Mouse (Mus musculus) hindlimb bud, embryonic 11.5 days (tissue): ENCODE measurements around the gene Ppp3ca.

Source experiments
- DNase-seq: peaks from one replicate; pipeline ENCODE4 v3.0.0-alpha.2; 2012; ENCODE audit warnings: low read depth, low spot score; ENCODE audit errors: extremely low spot score

Gene Ppp3ca

DNA sequence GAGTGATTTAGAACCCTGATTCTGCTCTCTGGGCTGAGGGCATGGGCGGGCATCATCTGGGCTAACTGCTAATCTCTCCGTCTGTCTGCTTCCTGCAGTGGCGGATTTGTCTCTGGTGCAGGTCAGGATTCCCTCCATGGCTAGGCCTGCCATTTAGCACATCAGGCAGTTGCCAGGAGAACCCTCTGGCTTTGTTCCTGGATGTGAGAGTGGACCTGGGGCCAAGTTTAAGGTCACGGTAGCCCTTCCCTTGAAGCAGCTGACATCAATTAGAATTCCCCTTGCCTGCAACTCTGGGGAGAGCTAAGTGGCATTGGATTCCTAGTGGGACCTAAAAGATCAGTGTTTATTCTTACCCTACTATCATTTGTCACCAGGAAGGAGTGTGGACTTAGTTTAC is 132.7 kb downstream of the Ppp3ca start:
- DNase-seq: no peak

DNA sequence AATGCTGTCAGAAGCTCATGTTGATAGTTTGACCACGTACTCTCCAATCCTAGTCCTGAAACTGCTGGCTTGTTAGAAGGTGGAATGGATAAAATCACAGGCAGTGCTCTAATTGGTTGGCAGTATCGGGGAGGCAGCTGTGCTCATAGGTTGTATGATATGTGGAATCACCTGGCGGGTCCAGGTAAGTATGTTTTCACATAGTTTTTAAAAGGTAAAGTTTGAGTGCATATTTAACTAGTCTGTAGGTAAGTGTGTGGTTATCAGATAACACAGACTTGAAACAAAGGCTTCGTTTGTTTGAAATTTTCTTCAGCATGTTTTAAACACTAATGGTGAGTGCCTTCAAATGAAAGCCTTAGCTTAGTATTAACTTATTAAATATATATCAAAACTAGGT is 136.0 kb downstream of the Ppp3ca start:
- no peak for DNase-seq

DNA sequence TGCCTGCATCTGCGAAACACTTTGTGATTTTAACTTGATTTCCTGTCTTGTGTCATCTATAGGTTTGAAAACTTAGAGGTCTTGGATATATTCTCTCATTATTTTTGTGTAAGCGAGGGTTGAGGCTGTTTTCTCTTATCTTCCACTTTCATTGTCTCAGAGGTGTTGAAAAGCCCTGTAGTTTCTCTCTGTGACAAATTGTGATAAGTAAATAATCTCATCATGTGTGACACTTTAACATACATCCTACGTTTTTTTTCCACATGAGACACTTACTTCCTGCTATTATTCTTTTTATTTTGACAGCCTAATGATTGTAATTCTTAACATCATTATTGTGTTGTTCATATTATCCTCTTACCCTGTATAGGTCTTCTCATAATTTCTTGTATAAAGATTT is 140.3 kb downstream of the Ppp3ca start:
- DNase-seq: no peak

DNA sequence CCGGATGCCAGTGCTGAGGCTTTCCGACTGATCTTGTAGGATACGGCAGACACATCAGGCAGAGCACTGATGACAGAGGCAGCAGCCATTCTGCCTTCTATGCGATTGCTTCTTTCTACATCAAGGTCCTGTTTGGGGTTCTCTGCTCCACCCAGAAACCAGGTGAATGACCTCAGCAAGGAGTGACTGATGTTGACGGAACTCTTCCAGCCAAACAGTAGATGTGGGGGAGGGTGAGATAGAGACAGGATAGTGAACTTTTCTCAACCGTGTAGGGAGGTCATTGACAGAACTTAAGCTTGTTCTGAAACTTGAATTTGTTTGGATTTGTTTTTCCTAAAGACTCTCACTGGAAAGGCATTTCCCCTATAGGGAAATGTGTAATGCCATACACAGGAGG is 142.2 kb downstream of the Ppp3ca start:
- no peak for DNase-seq

DNA sequence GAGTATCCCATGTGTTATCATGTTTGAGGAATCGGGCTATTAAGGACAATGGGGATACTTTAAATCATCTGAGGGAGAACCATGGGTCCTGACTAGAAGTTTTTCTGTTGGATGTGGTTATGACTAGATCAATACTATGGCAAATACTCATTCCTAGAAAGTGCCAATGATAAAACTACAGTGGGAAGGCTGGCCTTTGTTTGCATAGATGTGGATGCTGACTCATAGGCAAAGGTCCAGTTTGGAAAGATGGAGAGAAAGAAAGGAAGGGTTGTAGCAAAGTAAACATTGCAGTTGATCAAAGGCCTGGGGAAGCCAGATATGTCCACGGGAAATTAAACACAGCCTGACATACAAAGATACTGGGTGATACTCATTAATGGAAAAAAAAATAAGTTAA is 142.9 kb downstream of the Ppp3ca start:
- no peak for DNase-seq

DNA sequence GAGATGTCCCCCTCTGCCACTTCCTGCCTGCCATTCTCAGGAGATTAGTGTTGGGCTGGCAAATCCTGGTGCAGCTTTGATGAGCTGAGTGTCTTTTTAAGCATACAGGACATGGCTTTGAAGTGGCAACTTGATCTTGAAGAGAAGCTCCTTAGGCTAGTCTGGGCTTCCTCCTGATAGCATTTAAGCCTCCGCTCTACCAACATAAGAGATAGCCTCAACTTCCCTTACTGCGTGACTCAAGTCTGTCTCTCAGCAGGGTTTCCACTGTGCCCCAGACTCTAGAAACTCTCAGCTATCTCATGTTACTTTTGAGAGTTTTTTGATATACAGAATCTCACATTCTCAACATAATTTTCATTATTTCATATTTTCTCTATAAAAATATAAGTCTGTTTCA is 144.0 kb downstream of the Ppp3ca start:
- no peak for DNase-seq

DNA sequence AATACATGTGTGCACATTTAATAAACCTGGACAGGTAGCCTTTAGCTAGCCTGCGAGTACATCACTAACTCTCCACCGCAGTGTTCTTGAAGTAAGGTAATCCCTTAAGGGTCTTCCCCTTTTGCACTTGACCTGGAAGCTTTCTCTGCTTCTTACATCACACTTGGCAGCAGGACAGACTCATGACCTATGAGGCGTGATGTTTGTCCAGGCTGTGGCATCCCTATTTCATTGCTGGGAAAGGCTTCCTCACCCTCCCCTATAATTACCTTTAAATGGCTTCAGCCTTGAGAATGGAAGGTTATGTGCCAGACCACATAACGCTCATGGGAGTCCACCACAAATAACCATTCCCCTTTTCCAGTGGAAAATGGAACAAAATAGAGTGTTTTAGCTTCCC is 145.0 kb downstream of the Ppp3ca start:
- DNase-seq: no peak

DNA sequence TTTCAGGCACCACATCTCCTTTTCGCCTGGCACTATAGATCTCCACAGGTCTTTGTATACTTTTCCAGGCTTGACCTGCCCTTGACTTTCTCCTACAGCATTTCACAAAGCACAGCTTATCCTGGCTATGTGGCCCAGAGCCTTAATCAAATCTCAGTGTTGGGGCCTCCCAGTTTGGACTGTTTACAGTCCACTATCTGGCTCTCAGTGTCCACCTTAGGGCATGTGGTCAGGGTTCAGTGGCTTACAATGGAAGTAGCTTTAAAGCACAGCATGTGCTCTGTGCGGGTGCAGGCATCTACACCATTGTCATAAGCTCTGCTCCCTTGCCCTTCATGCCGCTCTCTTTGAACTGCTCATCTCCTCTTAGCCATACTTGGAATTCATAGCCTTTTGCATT is 146.4 kb downstream of the Ppp3ca start:
- no peak for DNase-seq

DNA sequence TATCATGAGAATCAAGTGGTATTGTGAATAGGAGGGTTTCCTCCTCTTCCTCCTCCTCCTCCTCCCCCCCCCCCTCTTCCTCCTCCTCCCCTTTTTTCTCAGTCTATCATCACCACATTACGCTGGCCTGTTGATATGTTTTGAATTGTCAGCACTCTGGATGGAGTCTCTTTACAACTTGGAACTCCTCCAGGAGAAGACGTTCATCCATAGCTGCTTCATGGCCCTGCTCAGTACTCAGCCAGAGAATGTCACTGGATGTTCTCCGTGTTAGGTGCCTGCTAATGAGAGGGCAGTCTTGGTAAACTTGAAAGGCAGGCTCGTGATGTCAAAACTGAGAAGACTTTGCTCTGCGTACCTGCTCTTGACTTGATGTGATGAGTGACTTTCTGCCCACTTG is 149.1 kb downstream of the Ppp3ca start:
- DNase-seq: no peak

DNA sequence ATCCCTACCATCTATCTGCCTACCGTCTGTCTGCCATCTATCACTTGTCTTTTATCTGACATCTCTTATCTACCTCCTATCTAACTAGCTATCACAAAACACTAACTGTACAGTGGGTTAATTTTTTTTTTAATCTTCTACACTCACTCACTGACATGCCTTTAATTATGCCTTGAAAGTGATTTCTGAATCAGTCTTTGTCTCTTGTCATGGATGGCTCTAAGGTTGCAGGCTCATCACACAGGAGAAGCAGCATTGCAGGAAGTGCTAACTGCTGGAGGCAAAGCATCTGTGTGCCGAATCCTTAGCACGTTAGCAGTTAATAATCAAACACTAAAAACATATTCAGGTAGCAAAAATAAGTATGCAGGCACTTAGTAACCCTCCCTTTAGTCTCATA is 151.1 kb downstream of the Ppp3ca start:
- DNase-seq: no peak

DNA sequence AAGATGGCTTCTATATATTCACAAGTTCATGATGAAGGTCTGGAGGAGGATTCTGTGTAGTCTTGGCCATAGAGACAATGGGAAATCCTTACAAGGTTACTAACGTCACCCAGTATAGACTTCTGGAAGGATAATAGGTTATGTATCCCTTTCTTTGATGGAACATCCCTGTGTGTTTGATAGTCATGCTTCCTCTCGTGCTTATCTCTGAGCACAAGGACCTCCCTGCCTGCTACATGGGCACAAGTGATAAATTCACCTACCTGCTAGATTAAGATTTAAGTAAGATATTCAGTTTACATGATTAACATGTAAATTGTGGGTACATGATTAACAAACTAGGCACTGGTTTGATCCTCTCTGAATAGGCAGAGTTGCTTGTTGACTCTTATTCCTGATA is 152.1 kb downstream of the Ppp3ca start:
- no peak for DNase-seq

DNA sequence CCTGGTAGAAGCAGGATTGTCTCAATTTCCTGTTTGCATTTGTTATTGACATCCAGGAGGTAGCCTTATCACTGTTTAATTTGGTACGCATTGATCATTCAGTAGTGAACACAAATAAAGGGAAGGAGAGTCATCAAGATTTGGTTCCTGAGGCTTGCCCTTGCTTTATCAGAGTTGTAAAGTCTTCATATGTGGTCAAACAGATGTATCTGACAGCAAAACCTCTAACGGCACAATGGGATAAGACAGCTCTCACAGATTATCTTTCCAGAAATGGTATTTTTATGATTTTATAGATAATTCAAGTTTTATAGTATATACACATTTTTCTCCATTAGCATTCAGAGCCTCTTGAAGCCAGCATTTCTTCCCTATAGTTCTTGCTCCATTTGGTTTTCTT is 152.5 kb downstream of the Ppp3ca start:
- no peak for DNase-seq

DNA sequence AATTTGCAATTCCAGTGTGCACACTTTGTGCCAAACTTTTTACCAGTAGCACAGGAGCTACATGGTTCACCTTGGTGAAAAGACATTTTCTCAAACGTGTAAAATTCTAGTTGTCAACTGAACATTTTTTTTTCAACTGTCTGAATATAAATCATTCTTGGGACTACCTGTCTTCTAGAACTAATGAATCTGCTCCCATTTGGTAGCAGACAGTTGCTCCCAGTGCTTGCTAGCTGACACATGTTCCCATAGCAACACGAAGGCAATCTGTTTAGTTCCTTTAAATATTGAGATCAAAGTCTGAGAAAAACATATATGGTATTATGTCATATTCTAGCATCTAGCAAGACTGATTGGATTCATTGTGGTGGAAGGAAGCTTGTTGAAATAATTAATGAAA is 158.5 kb downstream of the Ppp3ca start:
- no peak for DNase-seq

DNA sequence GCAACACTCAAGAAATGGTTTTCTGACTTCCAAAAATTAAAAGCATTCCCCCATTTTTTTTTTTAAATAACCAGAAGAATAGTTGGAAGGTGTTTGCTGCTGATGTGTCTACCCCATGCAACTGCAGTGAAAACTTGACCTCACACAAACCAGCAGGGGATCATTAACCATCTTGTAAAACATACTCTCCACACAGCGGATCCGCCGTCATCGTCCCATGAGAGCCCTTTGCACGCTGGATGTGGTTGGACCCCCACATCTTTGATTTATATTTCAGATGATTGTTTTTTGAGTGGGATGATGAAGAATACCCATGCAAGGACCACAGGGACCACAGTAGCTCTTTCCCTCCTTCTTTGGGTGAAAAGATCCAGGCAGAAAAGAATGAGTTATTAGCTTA is 159.2 kb downstream of the Ppp3ca start:
- no peak for DNase-seq

DNA sequence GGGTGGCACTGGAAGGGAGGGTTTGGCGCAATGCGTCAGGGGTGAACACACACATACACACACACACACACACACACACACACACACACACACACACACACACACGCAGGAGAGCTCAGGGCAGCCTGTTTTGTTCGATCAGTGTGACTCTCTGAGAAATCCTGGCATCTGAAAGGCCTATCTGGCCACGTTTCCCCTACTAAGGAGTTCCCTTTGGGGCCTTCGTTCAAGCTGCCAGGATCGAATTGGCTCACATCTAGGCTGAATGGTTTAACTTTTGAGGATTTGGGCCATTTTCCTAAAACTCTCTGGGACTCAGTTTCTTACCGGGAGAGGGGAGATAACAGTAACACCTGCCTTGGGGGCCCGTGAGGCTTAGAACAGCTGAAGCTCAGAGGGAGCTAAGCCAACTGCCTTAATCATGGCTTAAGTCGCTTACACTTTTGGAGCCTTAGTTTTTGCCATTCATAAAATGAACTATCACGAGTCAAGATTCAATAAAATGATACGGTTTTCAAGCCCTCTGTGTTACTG is 160.8 kb downstream of the Ppp3ca start:
- no peak for DNase-seq

DNA sequence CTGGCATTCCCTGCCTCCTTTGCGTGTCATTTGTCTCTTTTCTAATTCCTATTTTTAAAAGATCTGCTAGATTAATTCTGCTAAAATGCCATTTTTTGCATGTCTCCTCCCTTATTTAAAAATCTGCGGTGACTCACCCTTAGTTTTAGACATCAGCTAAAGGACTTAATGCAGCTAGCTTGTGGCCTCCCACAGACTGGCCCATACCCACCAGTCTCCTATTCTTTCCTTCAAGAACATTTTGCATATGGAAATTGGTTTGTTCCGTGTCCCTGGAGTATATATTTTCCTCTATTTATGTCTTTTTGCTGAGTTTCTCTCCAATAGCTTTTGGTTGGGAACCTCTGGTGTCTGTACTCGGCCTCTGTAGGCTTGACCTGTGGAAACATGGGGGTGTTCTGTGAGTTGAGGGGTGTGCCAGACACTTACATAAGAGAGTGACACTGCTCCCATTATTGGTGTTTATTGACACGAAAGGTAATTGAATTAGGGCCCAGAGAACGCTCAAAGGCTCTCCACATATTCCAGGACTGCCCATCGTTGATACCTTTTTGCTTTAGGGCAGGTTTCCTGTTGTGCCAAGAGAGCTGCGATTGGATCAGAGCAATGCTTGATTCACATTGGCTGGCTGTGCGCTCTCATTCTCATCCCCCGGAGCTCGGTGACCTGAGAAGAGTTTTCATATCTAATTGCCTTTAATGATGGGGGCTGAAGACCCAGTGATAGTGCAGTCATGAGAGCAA is 163.2 kb downstream of the Ppp3ca start:
- no peak for DNase-seq

DNA sequence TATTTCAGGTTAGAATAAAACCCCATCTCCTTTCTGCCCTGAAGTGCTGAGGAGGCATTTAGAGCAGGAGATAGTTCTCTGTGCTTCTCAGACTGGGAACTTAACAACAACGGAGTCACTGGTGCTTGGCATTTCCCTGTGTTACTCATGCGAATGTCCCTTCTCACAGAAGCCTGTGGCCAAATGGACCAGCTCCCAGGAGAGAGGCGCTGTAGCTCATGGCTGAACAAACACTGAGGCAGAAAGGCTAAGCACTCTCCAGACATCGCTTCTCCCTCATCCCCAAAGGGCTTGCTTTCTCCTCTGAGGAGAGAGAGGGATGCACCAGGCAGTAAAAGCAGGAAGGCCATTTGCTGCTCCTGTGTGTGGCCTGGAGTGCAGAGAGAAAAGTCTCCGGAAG is 164.0 kb downstream of the Ppp3ca start:
- no peak for DNase-seq

DNA sequence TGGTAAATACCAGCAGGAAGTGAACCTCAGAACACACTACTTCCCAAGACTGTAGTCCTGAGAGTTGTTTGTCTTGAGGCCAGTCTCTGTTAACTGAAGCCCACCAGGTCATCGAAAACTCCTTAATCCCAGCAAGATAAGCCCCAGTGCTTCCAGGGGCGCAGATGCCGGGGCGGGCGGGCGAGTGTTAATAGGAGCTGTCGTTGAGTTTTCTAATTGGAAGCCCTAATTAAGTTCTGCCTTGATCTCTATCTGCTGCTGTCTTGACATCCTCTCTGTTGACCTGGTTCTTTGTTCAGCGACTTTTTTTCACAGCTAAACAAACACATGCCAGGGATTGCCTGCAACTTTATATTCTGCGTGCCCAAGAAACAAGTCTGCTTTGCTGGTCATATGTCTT is 165.9 kb downstream of the Ppp3ca start:
- no peak for DNase-seq

DNA sequence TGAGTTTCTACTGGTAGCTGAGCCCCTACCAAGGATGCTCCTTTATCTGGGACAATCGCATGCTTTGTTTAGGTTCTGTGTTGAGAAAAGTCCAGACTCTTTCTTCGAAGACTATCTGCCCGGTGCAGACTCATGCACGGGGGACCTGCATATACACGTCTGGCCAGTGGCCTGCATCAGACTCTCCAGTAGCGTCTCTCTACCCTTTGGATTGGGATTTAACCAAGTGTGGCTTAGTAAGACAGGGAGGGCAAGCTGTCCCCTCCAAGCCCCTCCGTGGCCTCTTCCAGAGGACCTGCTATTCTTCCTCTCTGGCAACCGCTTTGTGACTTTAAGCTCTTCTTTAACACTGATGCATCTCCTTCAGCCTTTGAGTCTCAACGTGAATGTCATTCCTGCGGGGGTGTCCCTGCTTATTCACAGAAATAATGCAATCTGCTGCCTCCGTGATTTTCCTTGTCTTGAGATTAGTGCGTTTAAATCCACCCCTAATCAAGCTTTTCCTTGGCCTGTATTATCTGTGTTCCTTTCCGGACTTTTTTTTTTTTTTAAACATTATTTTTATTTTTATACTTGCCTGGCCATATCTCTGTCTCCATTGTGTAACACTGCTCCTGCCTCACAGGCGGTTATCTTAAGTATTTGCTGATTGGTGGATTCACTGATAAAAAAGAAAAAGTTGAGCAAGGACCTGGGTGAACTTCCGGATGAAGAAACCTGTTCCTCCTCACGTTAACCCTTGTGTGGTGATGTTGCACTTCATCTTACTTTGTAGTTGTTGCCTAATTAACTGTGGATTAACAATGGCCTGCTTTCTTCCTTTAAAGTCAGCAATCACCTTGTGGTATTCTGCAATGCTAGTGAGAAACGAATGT is 166.6 kb downstream of the Ppp3ca start:
- no peak for DNase-seq

DNA sequence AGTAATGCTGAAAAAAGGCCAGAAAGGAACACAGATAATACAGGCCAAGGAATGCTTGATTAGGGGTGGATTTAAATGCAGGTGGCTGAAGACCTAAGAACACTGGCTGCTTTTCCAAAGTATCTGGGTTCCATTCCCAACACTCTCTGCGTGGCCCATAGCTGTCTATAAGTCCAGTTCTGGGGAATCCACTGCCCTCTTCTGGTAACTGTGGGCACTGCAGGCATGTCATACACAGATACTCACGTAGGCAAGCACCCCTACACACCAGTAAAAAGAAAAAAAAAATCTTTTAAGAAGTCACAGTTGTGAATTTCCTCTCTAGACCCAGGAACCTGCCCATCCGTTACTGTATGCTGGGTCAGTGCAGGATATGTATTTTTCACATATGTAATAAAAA is 167.7 kb downstream of the Ppp3ca start:
- DNase-seq: no peak

DNA sequence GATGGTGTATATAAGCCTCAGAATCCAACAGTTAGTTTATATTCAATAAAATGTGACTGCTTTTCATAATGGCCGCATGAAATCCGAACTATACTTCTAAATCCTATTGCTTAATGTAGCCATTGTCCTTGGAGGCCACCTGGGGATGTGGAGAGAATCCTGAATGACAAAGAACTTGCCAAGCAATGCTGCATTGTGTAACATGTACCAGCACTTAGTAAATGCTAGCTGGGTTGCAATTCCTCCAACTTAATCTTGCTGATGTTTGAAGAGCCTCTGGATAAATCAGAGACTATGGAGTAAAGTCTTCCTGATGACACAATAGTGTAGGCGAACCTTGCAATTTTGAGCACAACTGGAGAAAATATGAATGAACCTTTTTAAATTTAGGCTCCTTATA is 171.4 kb downstream of the Ppp3ca start:
- DNase-seq: no peak

DNA sequence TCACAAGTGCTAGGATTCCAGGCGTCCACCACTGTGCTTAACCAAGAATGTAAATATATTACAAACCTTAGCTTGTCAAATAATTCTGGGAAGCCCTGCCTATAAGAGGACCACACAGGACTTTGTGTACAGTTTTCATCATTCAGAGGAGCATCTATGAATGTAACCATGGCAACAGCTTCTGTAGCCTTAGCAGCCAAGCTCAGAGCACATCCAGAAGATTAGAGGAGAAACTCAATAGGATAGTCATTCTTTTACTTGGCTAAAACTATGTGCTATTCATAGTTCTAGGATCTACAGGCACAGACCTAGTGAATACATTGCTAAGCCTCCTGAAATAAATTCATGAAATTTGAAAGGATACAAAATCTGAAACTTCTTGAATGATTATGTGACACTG is 172.5 kb downstream of the Ppp3ca start:
- DNase-seq: no peak
